Mouse (Mus musculus) hindbrain, embryonic 14.5 days (tissue): ENCODE data around the gene Hist2h2ab. TPM values are rescaled to one million over a fixed set of nuclear protein-coding genes. Genes with fewer than 3 reads are reported as not detected.

Experiments used
- ATAC-seq: fragments of 200-750 bp; cut with Nextera tagmentation; 2 replicates; pipeline ENCODE4 v1.8.0; 2017; ENCODE audit warnings: moderate number of reproducible peaks, mild to moderate bottlenecking, moderate TSS enrichment, moderate library complexity; ENCODE audit not compliant: low FRiP score
- DNase-seq: peaks from one replicate; pipeline ENCODE4 v3.0.0-alpha.2; 2015; ENCODE audit warnings: low spot score
- H3K27ac ChIP-seq: fragments of 300-500 bp; sonication (generic); 2 replicates; pipeline ENCODE4 v1.5.1; 2014; ENCODE audit warnings: mild to moderate bottlenecking, moderate library complexity
- H3K27me3 ChIP-seq: fragments of 300-500 bp; sonication (generic); 2 replicates; pipeline ENCODE4 v1.6.1; 2014; ENCODE audit warnings: mild to moderate bottlenecking, low read length, mixed read lengths; ENCODE audit not compliant: control insufficient read depth, insufficient read depth
- H3K36me3 ChIP-seq: fragments of 300-500 bp; sonication (generic); replicated peaks from 2 replicates; pipeline ENCODE4 v1.6.1; 2014; ENCODE audit not compliant: control insufficient read depth, insufficient read depth
- H3K4me1 ChIP-seq: fragments of 300-500 bp; sonication (generic); replicated peaks from 2 replicates; pipeline ENCODE4 v1.6.1; 2014; ENCODE audit warnings: antibody characterized with exemption, low read length, mixed read lengths; ENCODE audit not compliant: control insufficient read depth, insufficient read depth
- H3K4me2 ChIP-seq: fragments of 300-500 bp; sonication (generic); replicated peaks from 2 replicates; pipeline ENCODE4 v1.6.1; 2014; ENCODE audit warnings: mild to moderate bottlenecking, moderate library complexity
- H3K4me3 ChIP-seq: fragments of 300-500 bp; sonication (generic); replicated peaks from 2 replicates; pipeline ENCODE4 v1.5.1; 2014; ENCODE audit warnings: mild to moderate bottlenecking, low read length
- H3K9ac ChIP-seq: fragments of 300-500 bp; sonication (generic); 2 replicates; pipeline ENCODE4 v1.6.1; 2014
- H3K9me3 ChIP-seq: fragments of 300-500 bp; sonication (generic); 2 replicates; pipeline ENCODE4 v1.6.1; 2016; ENCODE audit warnings: low read length; ENCODE audit not compliant: control insufficient read depth
- WGBS: fragments of 180-500 bp; shearing (Covaris S2); extraction: QIAGEN DNeasy Blood & Tissue Kit; methylation state at CpG from one replicate; pipeline ENCODE4 v1.1.7; 2014; 5-methylcytosine and 5-hydroxymethylcytosine counted together
- polyA plus RNA-seq: library from polyadenylated mRNA; unstranded; fragments of >200 nt; fragmentation: Nextera tagmentation; extraction: Ambion mirVana; gene quantifications from 2 replicates; pipeline ENCODE4 v1.2.1, GENCODE M21; 2014

Hist2h2ab gene
- polyA plus RNA-seq, 1 experiment from 2014 or later = not detected

DNA sequence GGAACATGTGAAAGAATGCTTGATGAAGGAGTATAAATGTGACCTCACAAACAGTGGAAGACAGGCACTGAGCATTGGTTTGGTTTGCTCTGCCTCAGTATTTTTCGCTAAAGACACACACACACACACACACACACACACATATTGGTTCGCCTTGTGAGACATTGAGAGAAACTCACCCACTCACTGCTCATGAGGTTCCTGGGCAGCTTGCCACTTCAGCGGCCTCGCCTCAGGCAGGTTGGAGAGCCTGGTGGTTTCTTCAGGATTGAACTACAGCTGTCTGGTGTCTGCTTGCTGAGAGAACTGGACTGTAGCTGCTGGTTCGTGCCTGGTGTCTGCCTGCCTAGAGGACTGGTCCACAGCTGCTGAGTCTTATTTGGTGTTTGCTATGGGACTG, 40.6 kb downstream of the Hist2h2ab start:
- ATAC-seq (no peak), DNase-seq (no peak)
- Histone ChIP-seq H3K4me1 (peaks cover 16% of the 10 kb centered on the region), H3K27ac (no peak overlapping the region), H3K4me3 (no peak overlapping the region), H3K27me3 (no peaks in the 10 kb centered on the region), H3K9me3 (no peaks in the 10 kb centered on the region), H3K36me3 (no peaks in the 10 kb centered on the region), H3K4me2 (no peak overlapping the region), H3K9ac (no peak overlapping the region)
- 92% methylated on average over 5 of the region's 5 CpGs for WGBS

DNA sequence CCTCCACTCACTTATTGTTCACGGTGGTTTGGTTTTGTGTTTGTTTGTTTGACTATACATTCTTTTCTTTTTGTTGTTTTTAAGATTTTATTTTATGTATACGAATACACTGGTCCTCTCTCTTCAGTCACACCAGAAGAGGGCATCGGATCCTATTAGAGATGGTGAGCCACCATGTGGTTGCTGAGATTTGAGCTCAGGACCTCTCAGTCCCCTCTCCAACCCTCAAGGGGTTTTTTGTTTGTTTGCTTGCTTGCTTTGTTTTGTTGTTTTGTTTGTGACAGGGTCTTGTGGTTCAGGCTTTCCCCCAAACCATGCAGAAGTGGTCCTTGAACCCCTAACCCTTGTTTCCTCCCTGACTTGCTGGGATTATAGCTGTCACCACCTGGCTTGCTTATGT, 42.0 kb downstream of the Hist2h2ab start:
- Histone ChIP-seq H3K9me3 (no peaks in the 10 kb centered on the region), H3K4me2 (peak overlapping the region; percentile 77), H3K27me3 (no peaks in the 10 kb centered on the region), H3K4me3 (peak overlapping the region; percentile 52), H3K36me3 (no peaks in the 10 kb centered on the region), H3K27ac (peak overlapping the region; percentile 97), H3K9ac (peak overlapping the region; percentile 71), H3K4me1 (peaks cover 16% of the 10 kb centered on the region)
- 55% methylated on average over 3 of the region's 3 CpGs for WGBS
- no peak for ATAC-seq
- DNase-seq = no peak

DNA sequence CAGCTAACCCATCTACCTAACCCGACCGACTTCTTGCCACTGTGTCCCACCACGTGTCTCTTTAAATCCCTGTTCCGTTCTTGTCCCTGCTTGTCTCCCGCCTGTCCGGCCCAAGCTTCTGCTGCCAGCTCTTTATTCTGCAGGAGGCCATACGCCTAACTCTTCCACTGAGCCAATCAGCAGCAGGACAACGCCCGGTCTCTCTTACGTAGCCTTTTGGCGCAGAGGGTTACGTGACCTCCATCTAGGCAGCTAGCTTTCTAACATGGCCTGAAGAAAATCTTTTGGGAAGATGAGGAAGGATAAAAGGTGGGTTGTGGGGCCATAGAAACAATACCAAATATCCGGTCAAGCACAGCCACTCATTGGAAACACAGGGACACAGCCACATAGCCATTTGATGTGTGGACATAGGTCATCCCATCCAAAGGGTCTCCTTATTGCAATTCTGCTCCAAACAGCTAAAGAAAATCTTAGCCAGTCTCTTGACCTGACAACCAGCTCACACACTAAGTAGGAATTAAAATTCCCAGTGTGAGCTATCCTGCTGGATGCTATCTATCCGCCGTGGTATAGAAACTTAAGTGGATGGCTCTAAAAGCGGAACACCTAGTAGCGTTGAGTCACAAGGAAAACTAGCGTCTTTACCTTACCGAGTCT, 42.7 kb downstream of the Hist2h2ab start:
- Histone ChIP-seq H3K4me2 (peak overlapping the region; percentile 77), H3K4me3 (peak overlapping the region; percentile 52), H3K27me3 (no peaks in the 10 kb centered on the region), H3K9ac (peak overlapping the region; percentile 71), H3K4me1 (peaks cover 16% of the 10 kb centered on the region), H3K27ac (peak overlapping the region; percentile 97), H3K9me3 (no peaks in the 10 kb centered on the region), H3K36me3 (no peaks in the 10 kb centered on the region)
- WGBS = under 1% methylated on average over 19 of the region's 19 CpGs
- peak; percentile 80 for ATAC-seq
- peak; percentile 74 for DNase-seq

- H3K4me3 ChIP-seq = peak within 1 kb of the TSS; percentile 52
- H3K27me3 ChIP-seq = no peaks in the 10 kb centered on the region
- ATAC-seq = peak; percentile 86
- no peaks in the 10 kb centered on the region for H3K9me3 ChIP-seq
- under 1% methylated on average over 37 of the region's 40 CpGs for WGBS
- H3K27ac ChIP-seq = peak within 1 kb of the TSS; percentile 97
- DNase-seq = peak; percentile 97
- H3K9ac ChIP-seq = peak within 1 kb of the TSS; percentile 71
- no peaks in the 10 kb centered on the region for H3K36me3 ChIP-seq
- peaks cover 19% of the 10 kb centered on the region for H3K4me1 ChIP-seq
- H3K4me2 ChIP-seq = peak within 1 kb of the TSS; percentile 77
Measured at GRCm38 (mm10) chr3:96262979-96263550, 43.4 kb downstream of the Hist2h2ab start, which contains the start of gene Hist2h4. Hist2h4 (minus strand) TSS chr3:96263311.

DNA sequence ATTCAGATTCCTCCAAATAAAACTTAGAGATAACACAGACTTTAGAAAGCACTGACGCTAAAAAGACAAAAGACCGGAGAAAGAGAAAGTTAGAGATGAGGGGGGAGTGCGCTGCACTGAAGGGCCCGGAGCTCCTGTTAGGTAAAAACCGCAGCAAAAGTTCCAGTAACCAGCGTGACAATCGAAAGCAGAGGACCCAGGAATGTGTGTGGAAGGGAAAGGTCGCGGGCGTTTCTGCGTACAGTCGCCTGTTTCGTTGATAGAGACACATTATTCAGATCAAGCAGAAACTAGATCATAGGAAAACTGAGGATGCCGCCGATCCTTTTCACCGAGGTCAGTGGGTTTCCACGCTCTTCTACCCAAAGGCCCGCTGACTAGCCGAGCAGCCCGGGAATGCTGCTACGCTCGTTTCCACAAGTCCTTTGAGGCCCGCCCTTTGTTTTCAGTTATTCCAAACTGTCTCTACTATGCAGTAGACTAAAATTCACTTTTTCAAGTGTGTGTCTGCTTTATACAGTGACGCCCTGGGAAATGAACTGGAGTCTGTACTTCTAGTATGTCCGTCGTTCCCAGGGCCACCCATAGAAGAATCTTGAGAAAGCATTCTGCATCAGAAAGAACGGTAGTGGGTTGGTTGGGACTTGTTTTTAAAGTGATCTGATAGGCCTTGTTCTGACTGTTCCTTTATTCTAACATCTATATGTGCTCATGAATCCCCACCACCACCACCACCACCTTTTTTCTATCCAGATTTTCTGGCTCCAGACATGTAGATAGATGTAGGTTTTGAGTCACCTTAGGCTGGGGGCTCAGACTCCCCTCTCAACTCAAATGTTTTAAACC, 44.1 kb downstream of the Hist2h2ab start:
- Histone ChIP-seq H3K4me3 (peak overlapping the region; percentile 52), H3K4me2 (peak overlapping the region; percentile 77), H3K27me3 (no peaks in the 10 kb centered on the region), H3K27ac (peak overlapping the region; percentile 97), H3K9ac (peak overlapping the region; percentile 66), H3K36me3 (no peaks in the 10 kb centered on the region), H3K9me3 (no peaks in the 10 kb centered on the region), H3K4me1 (peaks cover 20% of the 10 kb centered on the region)
- peak; percentile 38 for ATAC-seq
- no peak for DNase-seq
- 4% methylated on average over 27 of the region's 27 CpGs for WGBS

GRCm38 (mm10) chr3:96264404-96264949, 44.8 kb downstream of the Hist2h2ab start:
- peak overlapping the region; percentile 77 for H3K4me2 ChIP-seq
- H3K27me3 ChIP-seq = no peaks in the 10 kb centered on the region
- 70% methylated on average over 7 of the region's 7 CpGs for WGBS
- H3K36me3 ChIP-seq = no peaks in the 10 kb centered on the region
- ATAC-seq = no peak
- no peak for DNase-seq
- peak overlapping the region; percentile 66 for H3K9ac ChIP-seq
- no peaks in the 10 kb centered on the region for H3K9me3 ChIP-seq
- peak overlapping the region; percentile 52; the same call in 1 of the 2 replicates for H3K4me3 ChIP-seq
- H3K4me1 ChIP-seq = peaks cover 20% of the 10 kb centered on the region
- peak overlapping the region; percentile 97 for H3K27ac ChIP-seq

- no peak overlapping the region for H3K4me2 ChIP-seq
- ATAC-seq = no peak
- 93% methylated on average over 8 of the region's 8 CpGs for WGBS
- no peak for DNase-seq
- peaks cover 20% of the 10 kb centered on the region for H3K4me1 ChIP-seq
- no peaks in the 10 kb centered on the region for H3K27me3 ChIP-seq
- H3K4me3 ChIP-seq = no peak overlapping the region
- H3K27ac ChIP-seq = no peak overlapping the region
- H3K9me3 ChIP-seq = no peaks in the 10 kb centered on the region
- H3K36me3 ChIP-seq = no peaks in the 10 kb centered on the region
- no peak overlapping the region for H3K9ac ChIP-seq
Measured at GRCm38 (mm10) chr3:96266132-96266710, 46.6 kb downstream of the Hist2h2ab start.

DNA sequence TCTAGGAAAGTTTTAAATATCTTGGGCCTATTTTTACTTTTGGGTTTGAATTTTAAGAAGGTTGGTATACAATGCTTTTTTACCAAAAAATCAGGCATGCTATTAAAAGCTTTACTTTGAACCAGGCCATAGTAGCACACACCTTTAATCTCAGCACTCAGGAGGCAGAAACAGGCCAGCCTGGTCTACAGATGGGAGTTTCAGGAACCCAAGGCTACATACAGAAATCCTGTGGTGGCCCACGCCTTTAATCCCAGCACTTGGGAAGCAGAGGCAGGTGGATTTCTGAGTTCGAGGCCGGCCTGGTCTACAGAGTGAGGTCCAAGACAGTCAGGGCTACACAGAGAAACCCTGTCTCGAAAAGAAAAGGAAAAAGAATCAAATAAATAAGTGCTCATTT, 47.9 kb downstream of the Hist2h2ab start:
- Histone ChIP-seq H3K27ac (peak overlapping the region; percentile 82), H3K27me3 (no peaks in the 10 kb centered on the region), H3K9ac (no peak overlapping the region)

More for the DNA sequence above, 47.9 kb downstream of the Hist2h2ab start:
- Histone ChIP-seq H3K36me3 (no peaks in the 10 kb centered on the region), H3K4me1 (peaks cover 12% of the 10 kb centered on the region), H3K4me2 (peak overlapping the region; percentile 83; the same call in 1 of the 2 replicates), H3K9me3 (no peaks in the 10 kb centered on the region), H3K4me3 (no peak overlapping the region)
- DNase-seq = no peak
- WGBS = 78% methylated on average over 4 of the region's 4 CpGs
- ATAC-seq = no peak
